Mouse (Mus musculus): ENCODE data around the gene Syn2.

The Syn2 gene

DNA sequence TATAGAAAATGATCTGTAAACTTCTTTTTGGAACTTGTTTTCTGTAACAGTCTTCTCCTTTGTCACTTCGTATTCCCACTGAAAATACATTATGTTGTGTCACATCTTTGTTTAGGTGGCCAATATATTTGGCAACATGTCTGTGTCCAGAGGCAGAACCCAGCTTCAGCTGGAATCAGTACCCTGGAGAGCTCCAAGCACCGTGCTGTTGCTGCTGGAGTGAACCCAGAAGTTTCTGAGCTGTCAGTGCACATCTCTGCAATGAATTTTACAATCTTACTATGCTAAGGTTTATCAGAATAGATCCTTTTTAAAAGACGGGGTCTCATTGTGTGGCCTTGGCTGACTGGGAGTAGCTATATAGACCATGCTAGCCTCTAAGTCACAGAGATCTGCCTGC lies 44.1 kb downstream of the Syn2 start:
- no peak for DNase-seq

GRCm38 (mm10) chr6:115181094-115181493 lies 46.4 kb downstream of the Syn2 start:
- no peak for DNase-seq

DNA sequence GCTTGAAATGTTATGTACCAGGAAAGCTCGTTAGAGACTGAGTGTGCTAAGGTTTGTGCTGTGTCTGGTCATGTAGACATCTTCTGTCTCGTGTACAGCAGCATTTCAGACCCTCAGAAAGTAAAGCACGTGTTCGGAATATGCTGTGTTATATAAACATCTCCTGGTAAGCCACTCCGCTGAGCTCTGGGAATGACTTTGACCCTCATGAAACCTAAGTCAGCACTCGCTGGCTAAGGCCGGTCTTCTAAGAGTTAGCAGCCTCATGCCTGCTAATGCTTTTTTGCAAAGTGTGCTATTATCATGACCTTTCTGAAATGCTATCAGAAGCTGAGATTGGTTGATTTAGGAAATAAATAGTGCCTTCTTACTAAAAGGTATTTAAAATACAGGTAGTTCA lies 56.4 kb downstream of the Syn2 start:
- DNase-seq: no peak

DNA sequence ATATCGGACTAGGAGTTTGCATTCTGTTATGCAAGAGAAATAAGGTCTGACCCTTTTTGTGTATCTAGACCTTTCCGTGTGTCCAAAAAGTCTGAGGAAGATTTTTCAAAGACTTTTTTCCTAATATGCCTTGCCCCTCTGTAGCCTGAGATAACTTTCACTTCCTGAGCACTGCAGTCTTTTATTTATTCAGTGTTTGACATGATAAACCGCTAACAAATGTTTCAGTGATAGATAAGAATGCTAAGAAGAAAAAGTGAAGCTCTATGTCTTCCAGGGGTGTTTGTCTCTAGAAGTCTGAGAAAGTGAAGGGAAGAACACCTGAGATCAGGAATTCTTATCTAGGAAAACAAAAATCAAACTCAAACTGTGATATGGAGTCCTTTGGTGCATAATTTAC lies 66.1 kb downstream of the Syn2 start:
- DNase-seq: no peak

- DNase-seq: no peak
Observed at GRCm38 (mm10) chr6:115203029-115203428, 68.3 kb downstream of the Syn2 start.

DNA sequence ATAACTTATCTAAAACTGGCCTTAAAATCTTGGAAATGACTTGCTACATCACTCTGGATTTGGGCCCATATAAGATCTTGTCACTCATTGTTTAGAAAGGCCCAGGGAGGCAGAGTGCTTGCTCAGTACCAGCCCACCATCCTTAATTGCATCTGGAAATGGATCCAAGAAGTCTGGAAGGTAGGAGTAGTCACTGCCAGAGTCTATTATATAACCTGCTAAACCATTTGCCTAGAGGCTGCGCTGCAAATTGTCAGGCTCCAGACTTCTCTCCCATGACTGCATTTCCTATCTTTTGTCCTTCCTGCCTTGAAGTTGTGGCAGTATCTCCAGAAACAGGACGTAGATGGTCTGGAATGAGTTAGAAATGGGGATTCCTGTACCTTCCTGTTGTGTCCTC lies 75.5 kb downstream of the Syn2 start:
- DNase-seq: no peak

- DNase-seq: no peak
Observed at GRCm38 (mm10) chr6:115210820-115211219, 76.1 kb downstream of the Syn2 start.

- no peak for DNase-seq
Observed at GRCm38 (mm10) chr6:115212132-115212903, 77.6 kb downstream of the Syn2 start.

GRCm38 (mm10) chr6:115213129-115213528 lies 78.4 kb downstream of the Syn2 start:
- no peak for DNase-seq

- peak; percentile 65 to 72 for DNase-seq
Observed at GRCm38 (mm10) chr6:115221215-115221641, 86.5 kb downstream of the Syn2 start.

DNA sequence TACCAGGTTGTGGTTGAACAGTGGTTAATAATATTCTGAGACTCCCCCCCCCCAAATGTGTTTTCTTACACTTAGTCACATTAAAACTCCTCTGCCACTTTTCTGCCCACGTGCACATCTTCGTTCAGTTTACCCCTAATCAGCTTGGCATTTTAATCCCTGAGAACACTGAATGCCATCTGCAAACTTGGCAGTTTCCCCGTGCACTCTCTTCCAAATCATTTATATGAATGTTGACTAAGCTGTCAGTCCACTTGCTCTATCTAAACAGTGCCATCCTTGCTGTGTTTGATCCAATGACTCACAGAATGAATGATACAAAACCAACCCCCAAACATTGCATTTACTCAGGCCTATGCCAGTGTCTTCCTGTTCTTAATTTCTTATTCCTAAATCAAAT lies 90.8 kb downstream of the Syn2 start:
- peak; percentile 75 to 86 for DNase-seq

DNA sequence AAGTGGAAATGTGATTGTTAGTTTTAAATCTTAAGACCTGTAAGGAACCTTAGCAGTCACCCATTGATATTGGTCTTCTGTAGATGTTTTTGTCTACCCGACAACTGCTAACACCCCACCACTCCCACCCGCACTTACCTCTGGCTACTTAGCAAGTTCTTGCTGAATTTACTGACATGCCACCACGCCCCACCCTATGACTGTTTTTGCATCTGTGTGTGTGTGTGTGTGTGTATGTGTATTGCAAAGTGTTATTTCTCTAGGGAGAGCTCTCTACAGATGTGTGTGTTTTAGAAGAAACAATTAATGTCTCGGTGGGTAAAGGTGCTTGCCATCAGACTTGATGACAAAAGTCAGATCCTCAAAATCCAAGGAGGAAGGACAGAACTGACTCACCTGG lies 92.3 kb downstream of the Syn2 start, which contains the start of gene Gm17482:
Gene Gm17482 (plus strand): TSS at position 301 of the 400 bp plus-strand sequence.
- DNase-seq: no peak

- DNase-seq: peak; percentile 87 to 90
Observed at GRCm38 (mm10) chr6:115227529-115227928, 92.8 kb downstream of the Syn2 start.

DNA sequence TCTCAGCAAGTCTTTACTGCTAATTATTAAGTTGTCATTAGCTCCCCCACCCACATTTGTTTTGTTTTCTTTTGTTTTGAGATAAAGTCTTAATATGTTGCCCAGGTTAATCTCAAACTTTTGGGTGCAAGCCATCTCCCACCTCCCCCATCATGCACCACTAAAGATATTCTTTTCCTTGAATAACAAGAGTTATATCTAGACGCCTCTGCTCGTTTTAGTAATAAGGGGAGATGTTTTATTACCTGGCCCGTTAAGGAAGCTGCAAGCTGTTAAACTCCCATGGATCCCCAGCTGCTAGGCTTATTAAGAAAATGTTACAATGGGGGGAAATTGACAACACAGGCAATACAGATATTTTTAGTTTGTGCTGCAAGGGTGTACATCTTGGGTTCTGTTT lies 95.9 kb downstream of the Syn2 start:
- no peak for DNase-seq

GRCm38 (mm10) chr6:115231836-115232235 lies 97.1 kb downstream of the Syn2 start:
- no peak for DNase-seq

DNA sequence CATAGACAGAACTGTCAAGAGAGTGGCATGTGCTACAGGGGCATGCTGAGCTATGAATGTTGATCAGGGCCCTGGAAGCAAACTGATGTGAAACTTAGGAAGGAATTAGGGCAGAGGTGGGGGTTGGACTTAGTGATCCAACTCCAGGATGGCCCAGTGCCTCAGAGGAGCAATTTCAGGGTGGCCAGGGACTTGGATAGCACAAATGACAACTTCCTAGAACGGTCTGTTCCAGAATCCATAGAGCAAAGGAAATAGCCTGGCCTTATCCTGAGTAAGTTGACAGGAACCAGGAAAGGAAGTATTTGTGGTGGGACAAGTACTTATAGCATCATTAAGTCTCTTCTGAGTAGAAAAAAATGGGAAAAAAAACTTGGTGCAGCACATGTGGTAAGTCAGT lies 97.9 kb downstream of the Syn2 start:
- DNase-seq: no peak

GRCm38 (mm10) chr6:115238031-115239027 lies 103.6 kb downstream of the Syn2 start:
- peak; percentile 97 for DNase-seq

- peak; percentile 57 to 60 for DNase-seq
Observed at GRCm38 (mm10) chr6:115239335-115239734, 104.6 kb downstream of the Syn2 start.

DNA sequence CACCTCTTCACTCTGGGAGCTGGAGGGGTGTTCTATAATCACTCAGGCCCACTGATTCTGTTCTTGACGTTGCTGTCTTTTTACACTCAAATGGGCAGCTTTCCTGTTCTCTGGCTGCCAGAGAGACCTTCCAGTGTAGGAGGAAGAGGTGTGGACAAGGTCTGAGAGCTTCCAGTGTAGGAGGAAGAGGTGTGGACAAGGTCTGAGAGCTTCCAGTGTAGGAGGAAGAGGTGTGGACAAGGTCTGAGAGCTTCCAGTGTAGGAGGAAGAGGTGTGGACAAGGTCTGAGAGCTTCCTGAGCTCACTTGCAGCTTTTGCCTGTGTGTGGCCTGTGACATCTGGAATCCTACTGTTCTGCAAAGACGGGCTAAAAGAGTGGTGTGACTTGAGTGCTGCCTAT lies 105.7 kb downstream of the Syn2 start:
- DNase-seq: peak in 1 of 2 experiments; percentile 24

- DNase-seq: no peak
Observed at GRCm38 (mm10) chr6:115241131-115241699, 106.5 kb downstream of the Syn2 start.

DNA sequence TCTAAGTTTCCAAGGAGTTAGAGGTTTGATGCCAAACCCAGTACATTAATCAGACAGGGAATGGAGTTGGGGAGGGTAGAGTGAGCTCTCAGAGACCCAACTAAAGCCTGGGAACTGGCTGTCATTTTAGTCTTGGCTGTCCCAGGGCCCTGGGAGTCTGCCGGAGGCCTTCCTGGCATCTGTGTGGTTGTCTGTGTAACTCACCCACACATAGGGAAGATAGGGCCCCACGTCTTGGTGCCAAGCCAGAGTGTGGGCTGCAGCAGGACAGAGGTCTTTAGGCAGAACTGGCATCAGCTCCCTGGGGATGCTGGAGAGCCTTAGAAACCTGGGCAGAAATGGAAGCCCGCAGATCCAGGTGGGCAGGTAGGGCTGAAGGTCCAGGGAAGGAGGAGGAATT lies 107.2 kb downstream of the Syn2 start:
- peak; percentile 39 to 47 for DNase-seq

DNA sequence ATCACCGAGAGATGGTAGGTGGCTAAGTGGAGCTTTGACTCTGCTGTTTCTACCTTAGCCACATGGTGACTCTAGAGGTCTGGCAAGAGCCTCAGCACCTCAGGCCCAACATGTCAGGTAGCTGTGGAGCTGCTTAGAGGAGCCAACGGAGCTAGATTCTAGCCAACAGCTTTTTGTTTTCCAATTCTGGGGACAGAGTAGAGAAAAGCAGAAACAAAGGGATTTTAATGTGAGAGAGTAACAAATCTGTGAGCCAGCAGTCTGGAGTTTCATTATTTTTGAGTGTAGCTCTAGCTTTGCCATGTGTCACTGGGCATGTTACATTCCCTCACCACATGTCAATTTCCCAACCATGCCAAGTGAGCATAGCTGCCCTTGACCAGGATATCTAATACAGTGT lies 109.5 kb downstream of the Syn2 start:
- DNase-seq: peak; percentile 61

GRCm38 (mm10) chr6:115245500-115246058 lies 110.9 kb downstream of the Syn2 start:
- peak in 1 of 2 experiments; percentile 40 for DNase-seq

All from cerebellum, postnatal 25 days (tissue).